Mouse (Mus musculus) thymus, adult 2 months (tissue): ENCODE measurements around the gene Igf1r.

Source experiments
- CTCF ChIP-seq: fragments of 200-500 bp; IDR thresholded peaks from 2 replicates; pipeline ENCODE4 v1.5.1; 2012; ENCODE audit warnings: mild to moderate bottlenecking, control low read depth, low read length, moderate library complexity, borderline replicate concordance; ENCODE audit not compliant: control insufficient read depth, poor library complexity, insufficient read depth; ENCODE audit errors: extremely low read depth
- POLR2A ChIP-seq: fragments of 200-500 bp; IDR thresholded peaks from 2 replicates; pipeline ENCODE4 v1.6.1; 2012; ENCODE audit warnings: mild to moderate bottlenecking, low read length, control low read depth, moderate library complexity; ENCODE audit not compliant: control insufficient read depth, poor library complexity, insufficient read depth; ENCODE audit errors: extremely low read depth

GRCm38 (mm10) chr7:68072524-68073459, 120.2 kb downstream of the Igf1r start:
- TF ChIP-seq CTCF (no peak), POLR2A (no peak)
